Mouse (Mus musculus) retina, adult 2 months (tissue): ENCODE measurements around the gene Irak1bp1.

ENCODE experiments used
- DNase-seq: peaks from one replicate; pipeline ENCODE4 v3.0.0-alpha.2; 2012; ENCODE audit warnings: low read depth, low spot score

Gene Irak1bp1

DNA sequence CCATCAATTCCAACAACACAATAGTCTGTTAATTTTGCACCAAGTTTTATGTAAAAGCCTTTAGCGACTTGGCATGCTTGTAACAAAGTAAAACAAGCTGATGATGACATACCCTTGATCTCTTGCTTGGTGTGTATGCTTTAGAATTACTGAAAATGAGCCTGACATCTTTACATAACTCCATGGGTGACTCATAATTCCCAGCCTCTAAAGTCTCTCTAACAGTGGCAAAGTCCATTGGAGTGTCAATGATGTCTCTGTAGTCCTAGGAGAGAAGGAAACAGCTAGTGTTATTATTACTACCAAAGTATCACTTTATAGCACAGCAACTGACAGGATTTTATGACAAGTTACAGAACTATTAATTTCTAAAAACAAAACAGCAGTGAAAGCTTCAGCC is 47.7 kb downstream of the Irak1bp1 start:
- DNase-seq = no peak

DNA sequence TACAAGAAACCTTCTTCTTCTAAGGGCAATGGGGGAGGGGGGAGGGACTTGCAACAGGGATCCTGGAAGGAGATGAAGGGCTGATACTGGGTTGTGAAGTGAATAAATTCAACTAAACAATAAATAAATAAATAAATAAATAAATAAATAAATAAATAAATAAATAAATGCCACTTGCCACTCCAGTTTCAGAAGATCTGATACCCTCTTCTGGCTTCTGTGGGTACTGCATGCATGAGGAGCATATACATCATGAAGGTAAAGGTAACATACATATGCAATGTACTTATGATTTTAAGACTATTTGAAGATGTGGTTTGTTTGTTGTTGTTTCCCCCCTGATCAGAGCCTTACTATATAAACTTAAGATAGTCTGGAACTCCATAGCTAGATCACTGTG is 54.8 kb downstream of the Irak1bp1 start:
- no peak for DNase-seq

DNA sequence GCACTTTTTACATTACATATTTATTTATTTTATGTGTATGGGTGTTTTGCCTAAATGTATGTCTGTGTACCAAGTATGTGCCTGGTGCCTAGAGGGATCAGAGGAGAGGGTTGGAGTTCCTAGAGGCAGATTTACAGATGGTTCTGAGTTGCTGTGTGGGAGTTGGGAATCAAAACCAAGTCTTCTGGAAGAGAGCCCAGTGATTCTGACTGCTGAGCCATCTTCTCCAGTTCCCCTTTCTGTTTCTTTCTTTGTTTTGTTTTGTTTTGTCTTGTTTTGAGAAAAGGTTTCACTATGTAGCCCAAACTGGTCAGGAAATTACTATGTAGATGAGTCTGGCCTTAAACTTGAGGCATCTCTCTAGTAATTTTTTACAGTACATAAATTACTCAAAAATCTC is 59.3 kb downstream of the Irak1bp1 start:
- DNase-seq = no peak
